Mouse (Mus musculus) heart, embryonic 16.5 days (tissue): ENCODE measurements around the gene Tmprss11c. TPM values are rescaled to one million over a fixed set of nuclear protein-coding genes. Genes with fewer than 3 reads are reported as not detected.
A peak's percentile ranks its signal among the peaks of the same experiment; 100 is the strongest.
"Not testable (repeated sequence)": the region's sequence is repeated elsewhere in the genome, so short reads cannot be mapped to it uniquely, and the experiment has no call there.

ENCODE experiments used
- ATAC-seq: fragments of 200-750 bp; cut with Nextera tagmentation; replicated peaks from 2 replicates; pipeline ENCODE4 v1.8.0; 2017; ENCODE audit warnings: moderate number of reproducible peaks; ENCODE audit not compliant: insufficient read depth, low FRiP score; ENCODE audit errors: extremely low read depth
- H3K27ac ChIP-seq: fragments of 300-500 bp; sonication (generic); 2 replicates; pipeline ENCODE4 v1.5.1; 2014; ENCODE audit warnings: mild to moderate bottlenecking, low read length, control low read depth, moderate library complexity
- H3K27me3 ChIP-seq: fragments of 300-500 bp; sonication (generic); 2 replicates; pipeline ENCODE4 v1.6.1; 2014; ENCODE audit warnings: low read length, mixed read lengths; ENCODE audit not compliant: control insufficient read depth, insufficient read depth
- H3K36me3 ChIP-seq: fragments of 300-500 bp; sonication (generic); 2 replicates; pipeline ENCODE4 v1.6.1; 2014; ENCODE audit not compliant: control insufficient read depth, insufficient read depth
- H3K4me1 ChIP-seq: fragments of 300-500 bp; sonication (generic); 2 replicates; pipeline ENCODE4 v1.6.1; 2014; ENCODE audit warnings: low read length, mixed read lengths; ENCODE audit not compliant: control insufficient read depth, insufficient read depth
- H3K4me2 ChIP-seq: fragments of 300-500 bp; sonication (generic); 2 replicates; pipeline ENCODE4 v1.6.1; 2014; ENCODE audit warnings: low read depth, mild to moderate bottlenecking, control low read depth, low read length
- H3K4me3 ChIP-seq: fragments of 300-500 bp; sonication (generic); 2 replicates; pipeline ENCODE4 v1.5.1; 2014; ENCODE audit warnings: mild to moderate bottlenecking, control low read depth, low read length
- H3K9ac ChIP-seq: fragments of 300-500 bp; sonication (generic); 2 replicates; pipeline ENCODE4 v1.6.1; 2014; ENCODE audit warnings: low read length, control low read depth
- H3K9me3 ChIP-seq: fragments of 300-500 bp; sonication (generic); replicated peaks from 2 replicates; pipeline ENCODE4 v1.6.1; 2016; ENCODE audit warnings: low read length; ENCODE audit not compliant: control insufficient read depth
- WGBS: fragments of 180-500 bp; shearing (Covaris S2); extraction: QIAGEN DNeasy Blood & Tissue Kit; methylation state at CpG from one replicate; pipeline ENCODE4 v1.1.7; 2014; 5-methylcytosine and 5-hydroxymethylcytosine counted together
- polyA plus RNA-seq: library from polyadenylated mRNA; unstranded; fragments of >200 nt; fragmentation: Nextera tagmentation; extraction: Ambion mirVana; gene quantifications from 2 replicates; pipeline ENCODE4 v1.2.1, GENCODE M21; 2015

The Tmprss11c gene
- polyA plus RNA-seq = not detected in 2 replicates

DNA sequence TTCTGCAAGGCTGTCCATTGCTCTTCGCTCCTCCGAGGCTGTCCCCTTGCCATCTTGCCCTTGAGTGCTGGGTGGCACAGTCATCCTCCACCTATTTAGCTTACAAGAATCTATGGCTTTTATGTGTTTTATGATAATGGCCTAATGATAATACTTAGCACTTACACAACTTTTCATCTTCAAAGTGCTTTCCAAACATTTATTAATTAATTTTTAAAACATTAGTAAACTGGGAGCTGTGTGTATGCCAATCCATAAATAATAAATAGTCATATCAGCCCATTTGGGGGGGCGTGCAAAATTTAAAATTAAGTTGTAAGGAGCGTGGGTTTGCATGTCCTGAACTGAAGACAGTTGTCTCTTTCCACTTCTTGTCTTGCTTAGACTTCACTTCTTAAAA, at the start of gene Tmprss11c:
TSS of gene Tmprss11c (minus strand) at position 101 of the 400 bp plus-strand sequence.
- Histone ChIP-seq H3K4me3 (no peak within 1 kb of the TSS), H3K4me1 (no peaks in the 10 kb centered on the region), H3K27ac (no peak within 1 kb of the TSS), H3K36me3 (no peaks in the 10 kb centered on the region), H3K9ac (no peak within 1 kb of the TSS), H3K9me3 (no peaks in the 10 kb centered on the region), H3K4me2 (no peak within 1 kb of the TSS), H3K27me3 (no peaks in the 10 kb centered on the region)
- 71% methylated on average over 4 of the region's 4 CpGs for WGBS
- no peak for ATAC-seq

DNA sequence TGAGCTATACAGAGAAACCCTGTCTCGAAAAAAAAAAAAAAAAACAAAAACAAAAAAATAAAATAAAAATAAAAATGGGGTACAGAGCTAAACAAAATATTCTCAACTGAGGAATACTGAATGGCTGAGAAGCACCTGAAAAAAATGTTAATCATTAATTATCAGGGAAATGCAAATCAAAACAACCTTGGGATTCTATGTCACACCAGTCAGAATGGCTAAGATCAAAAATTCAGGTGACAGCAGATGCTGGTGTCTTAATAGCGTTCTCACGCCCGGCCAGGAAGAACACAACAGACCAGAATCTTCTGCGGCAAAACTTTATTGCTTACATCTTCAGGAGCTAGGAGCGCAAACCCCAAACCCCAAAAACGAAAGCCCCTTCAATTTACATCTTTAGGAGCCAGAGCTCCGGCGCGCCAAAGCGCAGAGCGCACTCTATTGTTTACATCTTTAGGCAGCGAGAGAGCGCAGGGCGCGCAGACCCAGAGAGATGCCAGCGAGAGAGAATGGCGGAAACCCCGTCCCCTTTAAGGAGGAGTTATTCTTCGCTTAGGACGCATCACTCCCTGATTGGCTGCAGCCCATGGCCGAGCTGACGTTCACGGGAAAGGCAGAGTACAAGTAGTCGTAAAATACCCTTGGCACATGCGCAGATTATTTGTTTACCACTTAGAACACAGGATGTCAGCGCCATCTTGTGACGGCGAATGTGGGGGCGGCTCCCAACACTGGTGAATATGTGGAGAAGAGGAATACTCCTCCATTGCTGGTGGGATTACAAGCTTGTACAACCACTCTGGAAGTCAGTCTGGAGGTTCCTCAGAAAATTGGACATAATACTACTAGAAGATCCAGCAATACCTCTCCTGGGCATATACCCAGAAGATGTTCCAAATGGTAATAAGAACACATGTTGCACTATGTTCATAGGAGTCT, 29.2 kb upstream of the Tmprss11c start:
- H3K9me3 ChIP-seq, H3K36me3 ChIP-seq, H3K4me1 ChIP-seq, H3K27me3 ChIP-seq, H3K27ac ChIP-seq, H3K9ac ChIP-seq, ATAC-seq: not testable (repeated sequence)
- Histone ChIP-seq H3K4me3 (peak overlapping the region; percentile 39), H3K4me2 (peak overlapping the region; percentile 48)
- WGBS = 46% methylated on average over 25 of the region's 30 CpGs

DNA sequence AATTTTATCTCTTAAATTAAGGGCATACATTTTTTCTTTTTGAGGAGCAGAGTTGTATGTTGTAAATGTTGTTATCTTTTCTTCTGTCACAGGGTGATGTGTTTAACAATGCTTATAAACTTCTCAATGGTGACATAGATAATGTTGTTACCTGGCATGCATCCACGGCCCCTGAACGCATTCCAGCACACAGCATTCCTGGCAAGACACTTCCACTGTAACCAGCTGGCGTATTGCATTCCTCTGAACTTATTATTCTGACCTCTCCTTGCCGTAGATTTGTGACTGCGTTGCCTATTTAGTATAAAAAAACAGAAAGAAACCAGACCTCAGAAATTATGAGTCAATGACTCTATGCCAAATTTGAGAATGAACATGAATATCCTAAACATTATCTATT, 17.0 kb upstream of the Tmprss11c start:
- Histone ChIP-seq H3K36me3 (no peaks in the 10 kb centered on the region), H3K27ac (no peak overlapping the region), H3K9ac (no peak overlapping the region), H3K4me2 (no peak overlapping the region), H3K9me3 (no peaks in the 10 kb centered on the region), H3K4me1 (no peaks in the 10 kb centered on the region), H3K4me3 (no peak overlapping the region), H3K27me3 (no peaks in the 10 kb centered on the region)
- whole genome bisulfite sequencing = 28% methylated on average over 5 of the region's 5 CpGs
- ATAC-seq = peak; percentile 70; the same call in 1 of the 2 replicates

DNA sequence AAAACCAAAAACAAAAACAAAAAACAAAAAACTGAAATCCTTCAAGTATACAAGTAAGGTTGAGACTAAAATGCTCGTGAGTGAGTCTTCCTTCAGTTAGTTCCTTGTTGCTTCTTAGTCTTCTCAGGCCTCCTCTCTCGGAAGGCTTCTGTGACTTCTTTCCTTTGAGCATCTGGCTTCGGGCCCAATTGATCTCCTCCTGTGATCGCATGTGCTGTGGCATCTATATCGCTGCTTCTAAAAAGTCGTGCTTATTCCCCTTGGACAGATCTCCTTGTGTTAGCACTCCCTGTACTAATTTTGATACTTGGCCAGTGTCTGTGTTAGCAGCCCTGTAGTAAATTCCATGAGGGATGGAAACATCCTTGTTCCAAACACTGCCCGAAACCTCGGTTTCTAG, 14.8 kb upstream of the Tmprss11c start:
- 76% methylated on average over 8 of the region's 8 CpGs for WGBS
- no peaks in the 10 kb centered on the region for H3K36me3 ChIP-seq
- ATAC-seq = no peak
- H3K27ac ChIP-seq = no peak overlapping the region
- no peak overlapping the region for H3K4me2 ChIP-seq
- H3K9ac ChIP-seq = no peak overlapping the region
- no peaks in the 10 kb centered on the region for H3K9me3 ChIP-seq
- H3K27me3 ChIP-seq = no peaks in the 10 kb centered on the region
- no peak overlapping the region for H3K4me3 ChIP-seq
- no peaks in the 10 kb centered on the region for H3K4me1 ChIP-seq

DNA sequence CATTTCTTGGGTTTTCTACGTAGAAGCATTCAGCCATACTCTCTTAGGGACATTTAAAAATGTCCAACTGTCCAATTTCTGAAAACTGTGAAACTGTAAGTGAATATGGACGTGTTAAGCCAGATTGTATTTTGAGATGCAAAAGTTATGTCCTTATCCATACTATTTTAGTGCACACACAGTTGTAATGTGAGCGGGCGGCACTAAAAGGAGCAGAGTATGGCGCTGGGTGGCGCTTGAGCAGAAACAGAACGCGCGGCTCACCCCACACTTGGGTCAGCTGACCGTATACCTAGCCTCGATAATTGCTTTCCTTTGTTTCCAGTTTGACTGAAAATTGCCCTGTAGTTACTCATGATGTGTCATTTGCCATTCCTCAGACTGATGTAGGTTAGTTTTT, 42.5 kb downstream of the Tmprss11c start:
- no peaks in the 10 kb centered on the region for H3K9me3 ChIP-seq
- no peaks in the 10 kb centered on the region for H3K36me3 ChIP-seq
- H3K9ac ChIP-seq = no peak overlapping the region
- no peak overlapping the region for H3K4me2 ChIP-seq
- H3K27me3 ChIP-seq = no peaks in the 10 kb centered on the region
- 83% methylated on average over 11 of the region's 11 CpGs for WGBS
- ATAC-seq = no peak
- H3K4me3 ChIP-seq = no peak overlapping the region
- H3K4me1 ChIP-seq = no peaks in the 10 kb centered on the region
- no peak overlapping the region for H3K27ac ChIP-seq

DNA sequence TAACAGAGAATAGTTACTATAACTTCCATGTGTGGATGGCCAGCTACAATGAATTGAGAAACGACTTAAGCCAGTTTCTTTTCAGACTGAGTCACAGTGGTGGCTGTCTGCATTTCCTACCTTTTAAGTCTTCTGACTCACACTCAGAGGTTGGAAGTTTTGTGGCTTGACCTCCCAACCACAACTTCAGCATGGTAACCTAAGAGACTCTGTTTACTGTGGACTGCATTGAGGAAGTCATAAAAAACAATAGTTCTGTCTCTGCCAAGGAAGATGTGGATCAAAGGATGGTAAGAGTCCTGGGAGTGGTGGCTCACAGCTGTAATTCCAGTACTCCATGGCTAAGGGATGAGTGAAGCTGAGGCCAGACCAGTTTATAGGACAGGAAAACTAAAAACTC, 44.2 kb downstream of the Tmprss11c start:
- Histone ChIP-seq H3K4me2 (no peak overlapping the region), H3K4me1 (no peaks in the 10 kb centered on the region), H3K4me3 (no peak overlapping the region), H3K9me3 (no peaks in the 10 kb centered on the region), H3K36me3 (no peaks in the 10 kb centered on the region), H3K27me3 (no peaks in the 10 kb centered on the region), H3K27ac (no peak overlapping the region), H3K9ac (no peak overlapping the region)
- 52% methylated on average over 1 of the region's 1 CpGs for WGBS
- ATAC-seq = no peak

DNA sequence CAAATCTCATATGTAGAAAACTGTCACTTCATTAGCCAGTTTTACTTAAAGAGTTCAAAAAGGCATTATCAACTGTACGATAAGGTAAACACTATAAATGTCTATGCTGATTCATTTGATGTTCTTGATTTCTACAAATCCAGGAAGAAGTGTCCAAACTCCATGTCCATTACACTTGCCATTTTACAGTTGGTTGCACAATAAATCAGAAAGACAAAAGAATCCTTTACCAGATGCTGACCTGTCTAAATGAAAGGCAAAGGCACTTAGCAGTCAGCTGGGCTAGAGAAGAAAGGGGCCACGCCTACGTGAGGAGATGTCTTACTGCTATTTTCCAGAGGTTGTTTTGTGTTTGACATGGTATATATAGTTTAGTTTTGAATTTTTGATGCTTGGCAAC, 44.8 kb downstream of the Tmprss11c start:
- no peak overlapping the region for H3K9ac ChIP-seq
- 80% methylated on average over 3 of the region's 3 CpGs for WGBS
- no peaks in the 10 kb centered on the region for H3K36me3 ChIP-seq
- H3K4me3 ChIP-seq = no peak overlapping the region
- no peak for ATAC-seq
- H3K9me3 ChIP-seq = no peaks in the 10 kb centered on the region
- H3K4me2 ChIP-seq = no peak overlapping the region
- no peak overlapping the region for H3K27ac ChIP-seq
- H3K4me1 ChIP-seq = no peaks in the 10 kb centered on the region
- no peaks in the 10 kb centered on the region for H3K27me3 ChIP-seq

DNA sequence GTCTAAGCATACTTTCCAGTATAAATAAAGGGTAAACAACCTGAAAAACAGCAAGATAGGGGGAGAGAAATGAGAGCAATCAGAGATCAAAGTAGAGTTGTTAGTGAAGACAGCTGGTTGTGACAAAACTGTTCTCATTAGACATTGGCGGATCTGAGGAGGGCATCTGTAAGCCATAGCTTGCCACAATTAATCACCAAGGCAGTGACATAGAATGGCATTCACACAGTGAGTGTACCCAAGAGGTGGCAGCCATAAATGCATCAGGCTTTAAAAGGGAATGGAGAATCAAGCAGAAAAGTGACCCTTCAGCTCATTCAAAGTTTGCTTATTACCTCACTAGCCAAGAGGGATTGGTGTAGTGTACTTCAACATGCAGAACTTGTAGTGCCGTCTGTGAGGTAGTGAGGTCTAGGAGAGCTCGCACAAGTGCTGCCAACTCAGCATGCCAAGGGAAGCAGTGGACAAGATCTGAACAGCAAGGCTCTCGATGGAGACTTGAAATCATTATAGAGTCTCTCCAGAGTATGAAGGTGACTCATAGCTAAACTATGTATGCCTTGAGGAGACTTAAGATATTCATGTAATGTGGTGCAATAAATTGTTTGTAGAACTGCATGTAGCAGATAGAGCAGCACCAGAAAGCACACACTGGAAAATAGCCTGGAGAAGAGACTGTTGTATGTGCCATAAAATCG, 61.8 kb downstream of the Tmprss11c start:
- H3K36me3 ChIP-seq = no peaks in the 10 kb centered on the region
- H3K9me3 ChIP-seq = no peaks in the 10 kb centered on the region
- no peak for ATAC-seq
- H3K9ac ChIP-seq = no peak overlapping the region
- no peak overlapping the region for H3K27ac ChIP-seq
- H3K4me2 ChIP-seq = no peak overlapping the region
- WGBS = 67% methylated on average over 5 of the region's 5 CpGs
- no peak overlapping the region for H3K4me3 ChIP-seq
- H3K27me3 ChIP-seq = no peaks in the 10 kb centered on the region
- no peaks in the 10 kb centered on the region for H3K4me1 ChIP-seq

DNA sequence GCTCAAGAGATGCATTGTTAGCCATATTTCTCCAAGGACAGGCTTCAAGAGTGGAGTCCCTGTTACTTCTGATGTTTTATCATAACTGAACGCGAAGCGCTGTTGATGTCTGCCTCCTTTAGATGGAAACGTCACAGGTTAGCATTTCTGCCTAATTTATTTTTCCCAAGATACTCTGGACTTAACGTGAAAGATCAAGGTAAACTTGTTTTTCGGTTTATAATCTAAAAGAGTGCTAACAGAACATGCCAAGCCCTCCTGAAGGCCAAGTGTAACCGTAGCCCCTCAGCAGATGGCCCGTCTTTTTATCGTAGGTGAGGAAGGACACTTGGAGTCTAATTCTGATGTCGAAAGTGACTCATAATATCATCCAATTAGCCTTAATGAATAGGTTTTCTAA, 91.3 kb downstream of the Tmprss11c start, which contains the start of gene Gnrhr:
TSS of gene Gnrhr (minus strand) at position 101 of the 400 bp plus-strand sequence.
- no peaks in the 10 kb centered on the region for H3K9me3 ChIP-seq
- H3K4me1 ChIP-seq = no peaks in the 10 kb centered on the region
- H3K27ac ChIP-seq = no peak within 1 kb of the TSS
- H3K4me2 ChIP-seq = no peak within 1 kb of the TSS
- H3K27me3 ChIP-seq = no peaks in the 10 kb centered on the region
- no peaks in the 10 kb centered on the region for H3K36me3 ChIP-seq
- WGBS = 80% methylated on average over 10 of the region's 10 CpGs
- ATAC-seq = no peak
- H3K4me3 ChIP-seq = no peak within 1 kb of the TSS
- no peak within 1 kb of the TSS for H3K9ac ChIP-seq
